ENCODE assay signal across 12 mouse cellular contexts in genomic region chr1:191880921-191881609, GRCm38 (mm10). TPM values are rescaled to one million over a fixed set of nuclear protein-coding genes. Genes with fewer than 3 reads are reported as not detected.
DNase-seq lines count a peak whose midpoint lies in the region; ATAC-seq and TF ChIP-seq lines count a peak whose summit lies in the region.
"Had no signal": no experiment of that assay in that cellular context is flagged by ENCODE, and none has a peak within 500 bp of the region (broad histone marks: within the 10 kb centered on the region; RNA-seq: fewer than 3 reads in every experiment).

No protein-coding gene starts in this region.

- ATAC-seq in kidney, embryonic 15.5 days (replicated peaks; ENCODE audit: low FRiP score): no peak
- ATAC-seq in heart, embryonic 13.5 days (ENCODE audit: extremely low read depth, insufficient number of reproducible peaks, low FRiP score, low TSS enrichment): no peak
- ATAC-seq in megakaryocyte progenitor cell, adult 5-6 weeks (replicated peaks; ENCODE audit: poor library complexity): peak; percentile 55
- ATAC-seq: hindbrain, postnatal 0 days had no signal

- H3K27me3 ChIP-seq in kidney, adult 2 months (replicated peaks; ENCODE audit: control insufficient read depth, insufficient read depth, low read length): no peaks in the 10 kb centered on the region
- H3K27me3 ChIP-seq in kidney, embryonic 15.5 days: no peaks in the 10 kb centered on the region
- H3K27me3 ChIP-seq in heart, embryonic 13.5 days (replicated peaks): 0 out of 2 replicates have a peak, but pooled peaks cover 10% of the 10 kb centered on the region
- no peaks in the 10 kb centered on the region for H3K27me3 ChIP-seq in midbrain, embryonic 10.5 days (ENCODE audit: low read depth, poor library complexity, severe bottlenecking)
- H3K27me3 ChIP-seq: midbrain, embryonic 12.5 days; neural tube, embryonic 12.5 days had no signal

- WGBS in kidney, adult 2 months: 51% methylated on average over 8 of the region's 8 CpGs
- WGBS in kidney, embryonic 15.5 days: 63% methylated on average over 8 of the region's 8 CpGs
- WGBS in heart, embryonic 13.5 days: 46% methylated on average over 8 of the region's 8 CpGs
- WGBS in midbrain, embryonic 10.5 days: 87% methylated on average over 8 of the region's 8 CpGs

- no peak for TF ChIP-seq CTCF in kidney, adult 2 months (conservative IDR thresholded peaks at IDR 0.05; ENCODE audit: insufficient read depth, insufficient read length, low read depth, low read length)

- H3K4me3 ChIP-seq in kidney, adult 2 months (ENCODE audit: insufficient read depth, low read depth, low read length): no peak overlapping the region
- H3K4me3 ChIP-seq in kidney, embryonic 15.5 days (replicated peaks): no peak overlapping the region
- H3K4me3 ChIP-seq in heart, embryonic 13.5 days: no peak overlapping the region
- no peak overlapping the region for H3K4me3 ChIP-seq in midbrain, embryonic 10.5 days
- H3K4me3 ChIP-seq: forebrain, embryonic 12.5 days; midbrain, embryonic 12.5 days; neural tube, embryonic 12.5 days had no signal

- H3K36me3 ChIP-seq in kidney, adult 2 months (ENCODE audit: control insufficient read depth, insufficient read depth, low read length): no peaks in the 10 kb centered on the region
- no peaks in the 10 kb centered on the region for H3K36me3 ChIP-seq in kidney, embryonic 15.5 days
- H3K36me3 ChIP-seq in heart, embryonic 13.5 days: no peaks in the 10 kb centered on the region
- no peaks in the 10 kb centered on the region for H3K36me3 ChIP-seq in midbrain, embryonic 10.5 days
- H3K36me3 ChIP-seq: forebrain, embryonic 12.5 days; midbrain, embryonic 12.5 days; neural tube, embryonic 12.5 days had no signal

- H3K9me3 ChIP-seq in kidney, embryonic 15.5 days (replicated peaks): no peaks in the 10 kb centered on the region
- H3K9me3 ChIP-seq in heart, embryonic 13.5 days: no peaks in the 10 kb centered on the region
- H3K9me3 ChIP-seq in midbrain, embryonic 10.5 days (replicated peaks): no peaks in the 10 kb centered on the region
- H3K9me3 ChIP-seq: forebrain, embryonic 12.5 days; midbrain, embryonic 12.5 days; neural tube, embryonic 12.5 days had no signal

- no peak for TF ChIP-seq POLR2A in kidney, adult 2 months (IDR thresholded peaks at IDR 0.05; ENCODE audit: low read depth, low read length)

- H3K27ac ChIP-seq in kidney, adult 2 months (ENCODE audit: insufficient read depth, low read depth, low read length): no peak overlapping the region
- no peak overlapping the region for H3K27ac ChIP-seq in kidney, embryonic 15.5 days
- H3K27ac ChIP-seq in heart, embryonic 13.5 days (replicated peaks): peak overlapping the region; percentile 53
- H3K27ac ChIP-seq in midbrain, embryonic 10.5 days (replicated peaks): no peak overlapping the region
- H3K27ac ChIP-seq: forebrain, embryonic 12.5 days; hindbrain, postnatal 0 days; midbrain, embryonic 12.5 days; neural tube, embryonic 12.5 days had no signal

- H3K4me2 ChIP-seq in kidney, embryonic 15.5 days: no peak overlapping the region
- peak overlapping the region; percentile 20; the same call in 1 of the 2 replicates for H3K4me2 ChIP-seq in heart, embryonic 13.5 days
- H3K4me2 ChIP-seq: forebrain, embryonic 12.5 days; midbrain, embryonic 12.5 days; neural tube, embryonic 12.5 days had no signal

- no peaks in the 10 kb centered on the region for H3K4me1 ChIP-seq in kidney, adult 2 months (ENCODE audit: control insufficient read depth, insufficient read depth, low read length)
- H3K4me1 ChIP-seq in kidney, embryonic 15.5 days: peaks cover 16% of the 10 kb centered on the region
- H3K4me1 ChIP-seq in heart, embryonic 13.5 days: peaks cover 65% of the 10 kb centered on the region
- peaks cover 15% of the 10 kb centered on the region for H3K4me1 ChIP-seq in midbrain, embryonic 10.5 days
- H3K4me1 ChIP-seq: midbrain, embryonic 12.5 days; neural tube, embryonic 12.5 days had no signal

- H3K9ac ChIP-seq in kidney, embryonic 15.5 days: no peak overlapping the region
- 0 out of 2 replicates have a peak overlapping the region, but pooled peaks have one; percentile 19 for H3K9ac ChIP-seq in heart, embryonic 13.5 days
- H3K9ac ChIP-seq: forebrain, embryonic 12.5 days; midbrain, embryonic 12.5 days; neural tube, embryonic 12.5 days had no signal

- peak; percentile 63 for DNase-seq in kidney, adult 2 months
- DNase-seq in NIH3T3 (ENCODE audit: low read depth): peak; percentile 57
- DNase-seq in midbrain, embryonic 10.5 days (ENCODE audit: low spot score): no peak
- no peak for DNase-seq in ovary, postnatal 10 days (ENCODE audit: low spot score)
- DNase-seq: right cerebral cortex, postnatal 14 days had no signal

RNA-seq across cellular contexts. Expression of gene Slc30a1, which starts 25.5 kb away (rescaled TPM):
- polyA plus RNA-seq in kidney, adult 2 months (2012; rRNA removed): 18.1 and 19.9 TPM in 2 replicates
- 2.6 and 3.5 TPM in 2 replicates for polyA plus RNA-seq in kidney, embryonic 15.5 days (2015; fragmentation: Nextera tagmentation; extraction: Ambion mirVana)
- 1.2 and 1.8 TPM in 2 replicates for polyA plus RNA-seq in heart, embryonic 13.5 days (2015; fragmentation: Nextera tagmentation; extraction: Ambion mirVana)
- total RNA-seq in megakaryocyte progenitor cell, adult 5-6 weeks (2015): 4.7 TPM in 2 replicates
- total RNA-seq in megakaryocyte progenitor cell, adult 5-6 weeks (2017): 5.3 and 5.6 TPM in 2 replicates
- polyA plus RNA-seq in midbrain, embryonic 10.5 days (2016; fragmentation: Nextera tagmentation; extraction: Ambion mirVana): 1.2 and 1.3 TPM in 2 replicates

RNA-seq across cellular contexts. Expression of gene Nek2, which starts 59.8 kb away (rescaled TPM):
- polyA plus RNA-seq in kidney, adult 2 months (2012; rRNA removed): 0.47 and 0.52 TPM in 2 replicates
- polyA plus RNA-seq in kidney, embryonic 15.5 days (2015; fragmentation: Nextera tagmentation; extraction: Ambion mirVana): 44.5 and 45.1 TPM in 2 replicates
- 31.7 and 33.9 TPM in 2 replicates for polyA plus RNA-seq in heart, embryonic 13.5 days (2015; fragmentation: Nextera tagmentation; extraction: Ambion mirVana)
- 22.4 and 23.4 TPM in 2 replicates for total RNA-seq in megakaryocyte progenitor cell, adult 5-6 weeks (2015)
- total RNA-seq in megakaryocyte progenitor cell, adult 5-6 weeks (2017): 35.8 and 36.8 TPM in 2 replicates
- polyA plus RNA-seq in midbrain, embryonic 10.5 days (2016; fragmentation: Nextera tagmentation; extraction: Ambion mirVana): 63.3 and 66.6 TPM in 2 replicates

Comparison
In these comparisons a context has a peak if more than half of its experiments do, and no peak if none do; other contexts are left out.
1. RNA of gene Nek2, which starts 59.8 kb away (polyA plus RNA-seq): 63.3 to 66.6 TPM in midbrain, embryonic 10.5 days, 44.5 to 45.1 TPM in kidney, embryonic 15.5 days and 31.7 to 33.9 TPM in heart, embryonic 13.5 days; 0.47 to 0.52 TPM in kidney, adult 2 months; every median in the first group is over 10 times any median in the second.
2. DNase-seq: peak in kidney, adult 2 months (single experiment) and NIH3T3 (single experiment); none in midbrain, embryonic 10.5 days (single experiment) and ovary, postnatal 10 days (single experiment).